Mouse (Mus musculus) embryo, embryonic 9.5 days (tissue): ENCODE data around the gene Pcsk4.

Source experiments
- DNase-seq: peaks from one replicate; pipeline ENCODE4 v3.0.0-alpha.2; 2017; ENCODE audit errors: extremely low spot score

Pcsk4 gene

DNA sequence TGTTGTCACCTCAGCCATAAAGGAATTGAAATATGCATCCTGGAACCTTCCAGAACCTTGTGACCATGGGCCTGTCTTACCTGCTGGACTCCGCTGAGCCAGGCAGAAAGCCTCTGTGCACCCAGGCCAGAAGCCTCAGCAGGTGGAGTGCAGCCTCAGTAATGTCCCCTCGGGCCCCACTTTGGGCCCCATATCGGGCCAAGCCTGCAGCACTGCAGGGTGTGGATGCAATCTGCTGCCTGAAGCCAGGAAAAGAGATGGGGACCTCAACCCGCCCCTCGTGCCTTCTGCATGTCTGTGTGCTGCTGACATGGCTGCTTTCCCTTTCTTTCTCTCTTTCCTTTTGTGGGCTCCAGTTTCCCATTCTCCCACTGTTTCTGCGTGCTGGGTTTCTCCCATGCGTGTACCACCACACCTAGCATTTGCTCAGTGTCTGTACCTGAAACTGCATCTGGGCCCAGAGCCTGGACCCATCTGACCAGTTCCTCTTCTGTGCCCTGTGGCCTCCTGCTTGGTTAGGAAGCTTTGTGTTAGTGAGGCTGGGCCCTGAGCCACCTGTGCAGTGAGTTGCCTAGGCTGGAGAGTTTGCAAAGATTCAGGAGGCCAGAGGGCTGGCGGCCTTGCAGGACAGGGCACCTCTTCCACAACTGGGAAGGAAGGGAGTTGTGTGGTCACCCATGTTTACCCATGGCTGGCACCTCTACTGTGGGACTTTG is 57.3 kb downstream of the Pcsk4 start:
- no peak for DNase-seq
